ENCODE assay signal across 32 mouse cellular contexts in the genomic region with DNA sequence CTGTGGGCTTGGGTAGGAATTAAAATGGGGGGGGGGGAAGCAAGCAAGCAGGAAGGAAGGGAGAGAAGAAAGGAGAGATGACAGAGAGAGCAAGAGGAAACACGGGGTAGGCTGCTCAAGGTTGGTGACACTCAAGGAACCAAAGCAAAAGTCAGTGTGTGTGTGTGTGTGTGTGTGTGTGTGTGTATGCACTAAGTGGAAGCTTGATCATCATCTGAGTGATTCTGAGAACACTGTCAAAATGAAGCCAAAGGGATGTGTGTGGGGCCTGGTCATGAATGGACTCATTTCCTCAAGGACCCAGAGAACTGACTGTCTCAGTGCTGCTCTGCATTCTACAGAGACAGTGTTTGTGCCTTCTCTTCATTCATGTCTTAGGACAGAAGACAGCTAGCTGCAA.
DNase-seq lines count a peak whose midpoint lies in the region; ATAC-seq and TF ChIP-seq lines count a peak whose summit lies in the region.
"Had no signal": no experiment of that assay in that cellular context is flagged by ENCODE, and none has a peak within 500 bp of the region (broad histone marks: within the 10 kb centered on the region; RNA-seq: fewer than 3 reads in every experiment).

No protein-coding gene starts in this region.

- H3K4me1 ChIP-seq in liver, embryonic 12.5 days = peaks cover 94% of the 10 kb centered on the region
- H3K4me1 ChIP-seq in liver, embryonic 11.5 days (replicated peaks; ENCODE audit: control insufficient read depth, insufficient read depth, low read length) = peaks cover 28% of the 10 kb centered on the region
- H3K4me1 ChIP-seq in liver, embryonic 14.5 days (replicated peaks; ENCODE audit: control insufficient read depth in 2 of 2, insufficient read depth in 2 of 2, low read length in 1 of 2) = peaks cover 76 to 79% of the 10 kb centered on the region in 2 experiments

- WGBS in liver, embryonic 12.5 days (ENCODE audit: insufficient replicate concordance) = 65% methylated on average over 1 of the region's 1 CpGs
- WGBS in liver, embryonic 11.5 days = 79% methylated on average over 1 of the region's 1 CpGs
- 48% methylated on average over 1 of the region's 1 CpGs for WGBS in liver, embryonic 14.5 days (ENCODE audit: insufficient replicate concordance)

- peak overlapping the region; percentile 84 for H3K27ac ChIP-seq in liver, embryonic 12.5 days
- no peak overlapping the region; the same call in 1 of the 2 replicates for H3K27ac ChIP-seq in liver, embryonic 11.5 days (ENCODE audit: low read depth, low read length)
- peak overlapping the region; percentile 86 for H3K27ac ChIP-seq in liver, embryonic 14.5 days
- H3K27ac ChIP-seq: embryonic facial prominence, embryonic 13.5 days; forebrain, embryonic 10.5 days; forebrain, embryonic 15.5 days; heart, embryonic 13.5 days; hindbrain, embryonic 15.5 days; kidney, embryonic 15.5 days; limb, embryonic 13.5 days; macrophage; neural tube, embryonic 12.5 days; stomach, postnatal 0 days had no signal

- no peak for DNase-seq in liver, embryonic 11.5 days (ENCODE audit: low spot score)
- peak; percentile 21 for DNase-seq in thymus, postnatal 14 days
- no peak for DNase-seq in thymus, postnatal 25 days
- DNase-seq in liver, embryonic 14.5 days (ENCODE audit: low read depth in 3 of 3, low spot score in 3 of 3) = no peak
- no peak for DNase-seq in MN1 (ENCODE audit: low spot score)
- DNase-seq in cerebellum, adult 9-11 months = no peak
- DNase-seq: adrenal gland, postnatal 10 days; cerebellum, adult 11 months; cerebellum, postnatal 10 days; gastrocnemius, postnatal 25 days; heart, adult 18-20 months; heart, postnatal 10 days; kidney, adult 11 months; kidney, postnatal 25 days; lung, adult 2 months; lung, postnatal 10 days; right cerebral cortex, postnatal 4 days had no signal

- H3K4me2 ChIP-seq in liver, embryonic 12.5 days = no peak overlapping the region
- H3K4me2 ChIP-seq in liver, embryonic 11.5 days = no peak overlapping the region
- H3K4me2 ChIP-seq in liver, embryonic 14.5 days (ENCODE audit: low read depth) = no peak overlapping the region
- H3K4me2 ChIP-seq: embryonic facial prominence, embryonic 13.5 days; forebrain, embryonic 15.5 days; heart, embryonic 13.5 days; hindbrain, embryonic 15.5 days; kidney, embryonic 15.5 days; limb, embryonic 13.5 days; neural tube, embryonic 12.5 days had no signal

- H3K9ac ChIP-seq in liver, embryonic 12.5 days = peak overlapping the region; percentile 29; the same call in 1 of the 2 replicates
- no peak overlapping the region for H3K9ac ChIP-seq in liver, embryonic 11.5 days (ENCODE audit: low read depth, low read length)
- H3K9ac ChIP-seq in liver, embryonic 14.5 days (replicated peaks) = peak overlapping the region; percentile 27; the same call in 1 of the 2 replicates
- H3K9ac ChIP-seq: embryonic facial prominence, embryonic 13.5 days; forebrain, embryonic 15.5 days; heart, embryonic 13.5 days; hindbrain, embryonic 15.5 days; kidney, embryonic 15.5 days; limb, embryonic 13.5 days; neural tube, embryonic 12.5 days had no signal

- TF ChIP-seq CTCF in liver, embryonic 14.5 days (IDR thresholded peaks at IDR 0.05; ENCODE audit: low read depth) = no peak

- ATAC-seq in liver, embryonic 12.5 days = no peak
- ATAC-seq in liver, embryonic 11.5 days (replicated peaks; ENCODE audit: low FRiP score) = no peak
- no peak for ATAC-seq in liver, embryonic 14.5 days (ENCODE audit: insufficient read depth)
- ATAC-seq: forebrain, embryonic 15.5 days; inflammation-experienced regulatory T-cells, adult 6 months; midbrain, embryonic 16.5 days had no signal

- H3K4me3 ChIP-seq in liver, embryonic 12.5 days = no peak overlapping the region
- no peak overlapping the region for H3K4me3 ChIP-seq in liver, embryonic 11.5 days (ENCODE audit: low read depth, low read length)
- no peak overlapping the region for H3K4me3 ChIP-seq in liver, embryonic 14.5 days (ENCODE audit: insufficient read depth in 1 of 2, low read depth in 2 of 2, low read length in 2 of 2)
- H3K4me3 ChIP-seq: embryonic facial prominence, embryonic 13.5 days; forebrain, embryonic 10.5 days; forebrain, embryonic 15.5 days; heart, embryonic 13.5 days; hindbrain, embryonic 10.5 days; hindbrain, embryonic 15.5 days; kidney, embryonic 15.5 days; limb, embryonic 13.5 days; neural tube, embryonic 12.5 days had no signal

- H3K27me3 ChIP-seq in liver, embryonic 12.5 days (replicated peaks) = no peaks in the 10 kb centered on the region
- no peaks in the 10 kb centered on the region for H3K27me3 ChIP-seq in liver, embryonic 11.5 days (replicated peaks; ENCODE audit: control insufficient read depth, insufficient read depth, low read length)
- no peaks in the 10 kb centered on the region for H3K27me3 ChIP-seq in liver, embryonic 14.5 days (ENCODE audit: control insufficient read depth, insufficient read depth, low read length)
- H3K27me3 ChIP-seq: CH12.LX; embryonic facial prominence, embryonic 13.5 days; forebrain, embryonic 15.5 days; heart, embryonic 13.5 days; hindbrain, embryonic 15.5 days; kidney, embryonic 15.5 days; limb, embryonic 13.5 days; neural tube, embryonic 12.5 days had no signal

- H3K36me3 ChIP-seq in liver, embryonic 12.5 days = no peaks in the 10 kb centered on the region
- no peaks in the 10 kb centered on the region for H3K36me3 ChIP-seq in liver, embryonic 11.5 days (ENCODE audit: control insufficient read depth, insufficient read depth, low read length)
- no peaks in the 10 kb centered on the region for H3K36me3 ChIP-seq in liver, embryonic 14.5 days (replicated peaks; ENCODE audit: control insufficient read depth, insufficient read depth, low read depth)
- H3K36me3 ChIP-seq: embryonic facial prominence, embryonic 13.5 days; forebrain, embryonic 10.5 days; forebrain, embryonic 15.5 days; heart, embryonic 13.5 days; hindbrain, embryonic 10.5 days; hindbrain, embryonic 15.5 days; kidney, embryonic 15.5 days; limb, embryonic 13.5 days; neural tube, embryonic 12.5 days had no signal

- TF ChIP-seq EP300 in liver, embryonic 14.5 days (IDR thresholded peaks at IDR 0.05; ENCODE audit: low read depth) = no peak

- peaks cover 9% of the 10 kb centered on the region; the same call in 1 of the 2 replicates for H3K9me3 ChIP-seq in liver, embryonic 12.5 days (replicated peaks)
- no peaks in the 10 kb centered on the region for H3K9me3 ChIP-seq in liver, embryonic 11.5 days (ENCODE audit: control insufficient read depth, low read length)
- peaks cover 3% of the 10 kb centered on the region for H3K9me3 ChIP-seq in liver, embryonic 14.5 days (ENCODE audit: control insufficient read depth, low read length)
- H3K9me3 ChIP-seq: embryonic facial prominence, embryonic 13.5 days; forebrain, embryonic 10.5 days; forebrain, embryonic 15.5 days; heart, embryonic 13.5 days; hindbrain, embryonic 10.5 days; hindbrain, embryonic 15.5 days; kidney, embryonic 15.5 days; limb, embryonic 13.5 days; neural tube, embryonic 12.5 days had no signal
